Mouse (Mus musculus) MEL (cell line): ENCODE results near the gene Foxo3.

Experiments used
- CTCF ChIP-seq, 3 experiments: IDR thresholded peaks in 2 of 3; conservative IDR thresholded peaks in 1 of 3; 2 replicates each; pipeline ENCODE4 v1.5.1; 2011 to 2012; ENCODE audit warnings: low read length in 3 of 3, low read depth in 2 of 3, mild to moderate bottlenecking in 2 of 3, improper control_type of control experiment in 1 of 3, inconsistent platforms in 1 of 3, mixed read lengths in 1 of 3, moderate library complexity in 1 of 3; ENCODE audit not compliant: control insufficient read depth in 1 of 3, insufficient read depth in 1 of 3, poor library complexity in 1 of 3, severe bottlenecking in 1 of 3
- NRF1 ChIP-seq: IDR thresholded peaks from 2 replicates; pipeline ENCODE4 v1.6.1; 2014; ENCODE audit warnings: low read depth, mild to moderate bottlenecking, inconsistent platforms, low read length, improper control_type of control experiment, moderate library complexity; ENCODE audit not compliant: poor library complexity, insufficient read depth, severe bottlenecking
- RAD21 ChIP-seq: IDR thresholded peaks from 2 replicates; pipeline ENCODE4 v1.6.1; 2011; ENCODE audit warnings: mild to moderate bottlenecking, low read depth, low read length, improper control_type of control experiment
- TCF12 ChIP-seq: IDR thresholded peaks from 2 replicates; pipeline ENCODE4 v1.6.1; 2014; ENCODE audit warnings: low read depth, mild to moderate bottlenecking, inconsistent platforms, low read length, improper control_type of control experiment, moderate library complexity
- ZC3H11A ChIP-seq: IDR thresholded peaks from 2 replicates; pipeline ENCODE4 v1.6.1; 2012; ENCODE audit warnings: low read depth, mild to moderate bottlenecking, inconsistent platforms, low read length, improper control_type of control experiment

DNA sequence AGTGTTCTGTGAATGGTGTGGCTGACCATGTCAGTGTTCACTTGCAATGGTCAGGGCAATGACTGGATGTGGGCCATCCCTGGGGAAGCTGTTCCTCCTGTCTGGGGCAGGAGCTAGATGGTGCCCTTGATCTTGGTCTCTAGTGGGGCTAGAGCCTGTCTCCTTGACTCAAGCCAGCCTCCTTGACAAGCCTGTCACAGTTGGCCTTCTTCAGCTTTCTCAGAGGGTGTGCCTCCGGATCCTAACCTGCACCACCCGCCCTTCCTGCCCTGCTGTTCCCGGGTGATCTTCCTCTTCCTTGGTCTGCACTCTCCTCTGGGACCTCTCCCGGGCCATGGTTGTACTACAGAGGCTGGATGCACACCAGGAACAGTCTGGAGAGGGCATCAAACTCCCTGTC is 24.2 kb upstream of the Foxo3 start:
- TF ChIP-seq TCF12: no peak
- TF ChIP-seq NRF1: no peak
- TF ChIP-seq ZC3H11A: no peak
- TF ChIP-seq CTCF (IDR thresholded peaks at IDR 0.05 in 2 of 3, conservative IDR thresholded peaks at IDR 0.05 in 1 of 3; ENCODE audit: control insufficient read depth in 1 of 3, insufficient read depth in 1 of 3, low read depth in 2 of 3, low read length in 3 of 3, poor library complexity in 1 of 3, severe bottlenecking in 1 of 3): no peak
- no peak for TF ChIP-seq RAD21
